Mouse (Mus musculus) CH12.LX (cell line): ENCODE results near the gene Rbm3. TPM values are rescaled to one million over a fixed set of nuclear protein-coding genes. Genes with fewer than 3 reads are reported as not detected.

Experiments used
- DNase-seq: peaks from one replicate; pipeline ENCODE4 v3.0.0-alpha.2; 2013; ENCODE audit errors: extremely low read depth
- H3K27ac ChIP-seq: 2 replicates; pipeline ENCODE4 v1.5.1; 2012; ENCODE audit warnings: low read depth, mild to moderate bottlenecking, control low read depth, moderate library complexity; ENCODE audit not compliant: insufficient read depth
- H3K27me3 ChIP-seq: replicated peaks from 2 replicates; pipeline ENCODE3; 2012; ENCODE audit warnings: inconsistent platforms
- H3K36me3 ChIP-seq, 2 experiments: replicated peaks in 1 of 2; 2 replicates each; pipeline versions ENCODE3 to v1.6.1; 2012; ENCODE audit warnings: inconsistent platforms in 1 of 2, low read length in 1 of 2, mild to moderate bottlenecking in 1 of 2, mixed read lengths in 1 of 2, moderate library complexity in 1 of 2; ENCODE audit not compliant: control insufficient read depth in 1 of 2, insufficient read depth in 1 of 2
- H3K4me1 ChIP-seq, 2 experiments: 2 replicates each; pipeline ENCODE4 v1.6.1; 2012; ENCODE audit warnings: inconsistent platforms in 1 of 2, moderate library complexity in 1 of 2; ENCODE audit not compliant: insufficient read depth in 2 of 2, control insufficient read depth in 1 of 2
- H3K4me2 ChIP-seq: 2 replicates; pipeline ENCODE4 v1.6.1; 2012; ENCODE audit warnings: low read depth, mild to moderate bottlenecking, control low read depth; ENCODE audit not compliant: poor library complexity, insufficient read depth, severe bottlenecking
- H3K4me3 ChIP-seq, 3 experiments: fragments of 150-350 bp in 1 of 3; sonication (generic) in 1 of 3; replicated peaks in 1 of 3; 2 replicates each; pipeline versions ENCODE3 to v1.5.1; 2011 to 2012; ENCODE audit warnings: low read depth in 2 of 3, low read length in 2 of 3, mild to moderate bottlenecking in 2 of 3, moderate library complexity in 2 of 3, control low read depth in 1 of 3, improper control_type of control experiment in 1 of 3, inconsistent platforms in 1 of 3, mixed read lengths in 1 of 3; ENCODE audit not compliant: poor library complexity in 1 of 3
- H3K79me2 ChIP-seq: replicated peaks from 2 replicates; pipeline ENCODE4 v1.6.1; 2012; ENCODE audit warnings: mild to moderate bottlenecking, moderate library complexity; ENCODE audit not compliant: control insufficient read depth, poor library complexity, insufficient read depth, severe bottlenecking; ENCODE audit errors: extremely low read depth
- H3K9ac ChIP-seq: 2 replicates; pipeline ENCODE4 v1.6.1; 2012; ENCODE audit warnings: low read depth, mild to moderate bottlenecking, control low read depth, moderate library complexity; ENCODE audit not compliant: insufficient read depth
- H3K9me3 ChIP-seq: replicated peaks from 2 replicates; pipeline ENCODE3; 2012; ENCODE audit warnings: low read length, inconsistent platforms, mixed read lengths
- BHLHE40 ChIP-seq: IDR thresholded peaks from 2 replicates; pipeline ENCODE4 v1.6.1; 2011; ENCODE audit warnings: mild to moderate bottlenecking, low read depth, low read length, improper control_type of control experiment
- CHD1 ChIP-seq: IDR thresholded peaks from 2 replicates; pipeline ENCODE4 v1.6.1; 2012; ENCODE audit warnings: low read depth, low read length, improper control_type of control experiment, inconsistent platforms
- ETS1 ChIP-seq: conservative IDR thresholded peaks from 2 replicates; pipeline ENCODE4 v1.6.1; 2012; ENCODE audit warnings: low read depth, mild to moderate bottlenecking, inconsistent platforms, low read length, improper control_type of control experiment, moderate library complexity
- HCFC1 ChIP-seq: IDR thresholded peaks from 2 replicates; pipeline ENCODE4 v1.6.1; 2012; ENCODE audit warnings: low read depth, mild to moderate bottlenecking, inconsistent platforms, low read length, improper control_type of control experiment
- JUND ChIP-seq: conservative IDR thresholded peaks from 2 replicates; pipeline ENCODE4 v1.6.1; 2011; ENCODE audit warnings: low read depth, low read length, improper control_type of control experiment
- KAT2A ChIP-seq: IDR thresholded peaks from 2 replicates; pipeline ENCODE4 v1.6.1; 2012; ENCODE audit warnings: low read length, improper control_type of control experiment, inconsistent platforms; ENCODE audit not compliant: insufficient replicate concordance
- MAFK ChIP-seq: IDR thresholded peaks from 2 replicates; pipeline ENCODE4 v1.6.1; 2011; ENCODE audit warnings: low read length, improper control_type of control experiment; ENCODE audit not compliant: insufficient replicate concordance
- MAX ChIP-seq: IDR thresholded peaks from 2 replicates; pipeline ENCODE4 v1.6.1; 2011; ENCODE audit warnings: low read length, improper control_type of control experiment
- MAZ ChIP-seq: IDR thresholded peaks from 2 replicates; pipeline ENCODE4 v1.6.1; 2012; ENCODE audit warnings: low read depth, mild to moderate bottlenecking, inconsistent platforms, low read length, improper control_type of control experiment, moderate library complexity
- MEF2A ChIP-seq: IDR thresholded peaks from 2 replicates; pipeline ENCODE4 v1.6.1; 2014; ENCODE audit warnings: low read depth, mild to moderate bottlenecking, inconsistent platforms, low read length, improper control_type of control experiment, borderline replicate concordance
- MXI1 ChIP-seq: IDR thresholded peaks from 2 replicates; pipeline ENCODE4 v1.6.1; 2011; ENCODE audit warnings: mild to moderate bottlenecking, low read depth, low read length, improper control_type of control experiment
- MYC ChIP-seq: IDR thresholded peaks from 2 replicates; pipeline ENCODE4 v1.6.1; 2011; ENCODE audit warnings: low read depth, mild to moderate bottlenecking, improper control_type of control experiment, low read length
- POLR2A ChIP-seq: IDR thresholded peaks from 2 replicates; pipeline ENCODE4 v1.6.1; 2011; ENCODE audit warnings: low read depth, mild to moderate bottlenecking, improper control_type of control experiment, low read length
- POLR2AphosphoS2 ChIP-seq: IDR thresholded peaks from 2 replicates; pipeline ENCODE4 v1.6.1; 2011; ENCODE audit warnings: low read depth, low read length, improper control_type of control experiment
- RAD21 ChIP-seq: IDR thresholded peaks from 2 replicates; pipeline ENCODE4 v1.6.1; 2011; ENCODE audit warnings: low read depth, mild to moderate bottlenecking, low read length, improper control_type of control experiment, moderate library complexity
- TCF12 ChIP-seq: IDR thresholded peaks from 2 replicates; pipeline ENCODE4 v1.6.1; 2014; ENCODE audit warnings: low read depth, mild to moderate bottlenecking, inconsistent platforms, low read length, improper control_type of control experiment
- USF1 ChIP-seq: IDR thresholded peaks from 2 replicates; pipeline ENCODE4 v1.6.1; 2014; ENCODE audit warnings: low read depth, mild to moderate bottlenecking, inconsistent platforms, low read length, improper control_type of control experiment
- USF2 ChIP-seq: conservative IDR thresholded peaks from 2 replicates; pipeline ENCODE4 v1.6.1; 2011; ENCODE audit warnings: low read depth, low read length, improper control_type of control experiment
- ZC3H11A ChIP-seq: IDR thresholded peaks from 2 replicates; pipeline ENCODE4 v1.6.1; 2012; ENCODE audit warnings: low read depth, mild to moderate bottlenecking, inconsistent platforms, low read length, improper control_type of control experiment
- ZMIZ1 ChIP-seq: IDR thresholded peaks from 2 replicates; pipeline ENCODE4 v1.6.1; 2012; ENCODE audit warnings: low read depth, mild to moderate bottlenecking, inconsistent platforms, low read length, improper control_type of control experiment
- dilution Hi-C: fragments of 300-500 bp; cut with MboI; formaldehyde crosslinking; loops from 2 replicates; pipeline ENCODE4 v1.14.3; 2020; ENCODE audit warnings: low sequenced_read_pairs; ENCODE audit not compliant: extremely low pct_unique_long_range_greater_than_20kb, extremely low pct_ligation_motif_present
- in situ Hi-C: fragments of 300-500 bp; cut with MboI; formaldehyde crosslinking; loops from 3 replicates; pipeline ENCODE4 v1.14.3; 2019; ENCODE audit warnings: low sequenced_read_pairs, low pct_ligation_motif_present, low pct_unique_long_range_greater_than_20kb, mixed read lengths
- polyA plus RNA-seq: library from polyadenylated mRNA; unstranded; fragments of >175 nt; gene quantifications from 2 replicates; pipeline ENCODE4 v1.2.1, GENCODE M21; 2012; ENCODE audit warnings: low read depth; ENCODE audit not compliant: insufficient read length
- total RNA-seq, 2 experiments: library from RNA; depleted of rRNA; stranded (reverse); fragments of 300-350 nt in 1 of 2; fragments of >200 nt in 1 of 2; gene quantifications; 2 replicates each; pipeline ENCODE4 v1.2.3; 2012 to 2014

Gene Rbm3
- total and polyA plus RNA-seq, 3 experiments, result 681 to 2,152 (median 778) TPM

DNA sequence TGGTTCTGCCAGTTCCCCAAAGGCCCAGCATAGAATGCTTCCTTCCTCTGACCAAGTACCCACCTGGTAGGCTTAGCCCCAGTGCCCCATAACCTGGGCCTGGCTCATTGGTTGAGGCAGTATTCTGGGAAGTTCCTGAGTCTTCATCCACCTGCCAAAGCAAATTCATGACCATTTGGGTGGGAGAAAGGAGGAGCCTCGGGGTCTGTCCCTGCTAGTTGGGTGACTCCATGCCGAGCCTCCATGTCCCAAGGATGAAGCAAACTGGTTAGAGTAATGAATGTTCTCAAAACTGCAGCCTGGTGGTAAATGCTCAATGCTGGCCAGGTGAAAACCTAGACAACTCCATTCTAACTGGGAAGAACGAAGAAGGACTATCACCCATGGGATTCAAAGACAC is 4.6 kb downstream of the Rbm3 start:
- dilution Hi-C loops (no loop called here), in situ Hi-C loops (no loop called here)
- H3K27ac ChIP-seq, result no peak overlapping the region
- DNase-seq, result no peak
- H3K4me2 ChIP-seq, result no peak overlapping the region
- H3K9me3 ChIP-seq, result no peaks in the 10 kb centered on the region
- H3K36me3 ChIP-seq, result peaks cover 37 to 65% of the 10 kb centered on the region in 2 experiments
- no peaks in the 10 kb centered on the region for H3K27me3 ChIP-seq
- no peak overlapping the region for H3K4me3 ChIP-seq
- H3K4me1 ChIP-seq, result peaks cover 2 to 15% of the 10 kb centered on the region in 2 experiments; a peak in 3 of 4 replicates
- no peak overlapping the region for H3K9ac ChIP-seq
- peaks cover 23% of the 10 kb centered on the region for H3K79me2 ChIP-seq
- no peak for TF ChIP-seq ZC3H11A
- TF ChIP-seq TCF12, result no peak
- TF ChIP-seq MYC, result no peak
- TF ChIP-seq CHD1, result no peak
- no peak for TF ChIP-seq MAX
- TF ChIP-seq MXI1, result no peak
- peak; percentile 87; the same call in 1 of the 2 replicates for TF ChIP-seq POLR2AphosphoS2
- TF ChIP-seq POLR2A, result peak; percentile 7; the same call in 1 of the 2 replicates
- no peak for TF ChIP-seq MAFK
- TF ChIP-seq RAD21, result no peak
- TF ChIP-seq ZMIZ1, result peak; percentile 42; the same call in 1 of the 2 replicates
- TF ChIP-seq HCFC1, result no peak
- no peak for TF ChIP-seq MAZ

DNA sequence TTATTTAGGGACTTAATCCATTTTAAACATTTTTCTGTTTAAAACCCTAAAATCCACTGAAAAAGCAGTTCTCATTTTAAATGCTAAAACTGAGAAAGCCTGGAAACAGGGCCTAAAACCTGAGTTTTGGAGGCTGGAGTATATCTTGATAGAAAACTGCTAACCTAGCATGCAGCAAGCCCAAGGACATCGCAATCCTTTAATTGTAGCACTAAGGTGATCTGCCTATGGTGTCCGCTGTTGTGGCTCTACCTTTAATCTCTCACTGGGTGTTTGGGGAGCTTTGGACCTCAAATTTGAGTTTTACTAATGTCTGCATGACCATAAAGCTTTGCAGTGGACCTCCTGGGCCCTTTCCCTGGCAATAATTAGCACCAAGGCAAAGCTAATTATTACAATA is 5.2 kb downstream of the Rbm3 start:
- TF ChIP-seq MEF2A (no peak), BHLHE40 (no peak), ETS1 (no peak), KAT2A (no peak), HCFC1 (no peak), USF2 (no peak), JUND (no peak), USF1 (no peak), POLR2A (no peak; the same call in 1 of the 2 replicates)
- TF ChIP-seq, all 38 proteins: peak for 0
- DNase-seq, result no peak
- Histone ChIP-seq H3K9ac (no peak overlapping the region), H3K9me3 (no peaks in the 10 kb centered on the region), H3K4me3 (no peak overlapping the region), H3K27me3 (no peaks in the 10 kb centered on the region), H3K4me2 (no peak overlapping the region), H3K4me1 (peaks cover 2 to 15% of the 10 kb centered on the region in 2 experiments; a peak in 3 of 4 replicates), H3K79me2 (peaks cover 20% of the 10 kb centered on the region), H3K36me3 (peaks cover 37 to 65% of the 10 kb centered on the region in 2 experiments), H3K27ac (no peak overlapping the region)
- dilution Hi-C loops, result no loop called here
- in situ Hi-C loops, result no loop called here
